Mouse (Mus musculus): ENCODE measurements around the gene Cabin1. TPM values are rescaled to one million over a fixed set of nuclear protein-coding genes. Genes with fewer than 3 reads are reported as not detected.
A peak's percentile ranks its signal among the peaks of the same experiment; 100 is the strongest.
"Not testable (repeated sequence)": the region's sequence is repeated elsewhere in the genome, so short reads cannot be mapped to it uniquely, and the experiment has no call there.

Cabin1 gene
- polyA plus RNA-seq, 1 experiment from 2014 or later, result 35.8 TPM

GRCm38 (mm10) chr10:75780769-75781578, 16.8 kb upstream of the Cabin1 start, which contains the start of the genes Gm20441 and Gstt3:
Gm20441 (minus strand) TSS chr10:75780954.
Gstt3 (minus strand) TSS chr10:75781414.
- H3K27me3 ChIP-seq (replicated peaks), result no peaks in the 10 kb centered on the region
- peak within 1 kb of the TSS; percentile 90 for H3K27ac ChIP-seq
- H3K4me1 ChIP-seq, result 0 out of 2 replicates have a peak, but pooled peaks cover 15% of the 10 kb centered on the region
- peak within 1 kb of the TSS; percentile 96 for H3K4me2 ChIP-seq
- H3K9ac ChIP-seq, result peak within 1 kb of the TSS; percentile 35; the same call in 1 of the 2 replicates
- under 1% methylated on average over 28 of the region's 28 CpGs for WGBS
- H3K36me3 ChIP-seq, result no peaks in the 10 kb centered on the region
- no peaks in the 10 kb centered on the region for H3K9me3 ChIP-seq
- H3K4me3 ChIP-seq (replicated peaks), result peak within 1 kb of the TSS; percentile 57
- ATAC-seq (ENCODE audit: insufficient read depth, low FRiP score, low read depth), result peak; percentile 91

GRCm38 (mm10) chr10:75779206-75780174, 15.3 kb upstream of the Cabin1 start:
- Histone ChIP-seq H3K4me2 (peak overlapping the region; percentile 96), H3K4me1 (0 out of 2 replicates have a peak, but pooled peaks cover 15% of the 10 kb centered on the region), H3K27me3 (replicated peaks) (no peaks in the 10 kb centered on the region), H3K36me3 (no peaks in the 10 kb centered on the region), H3K4me3 (replicated peaks) (peak overlapping the region; percentile 57), H3K9me3 (no peaks in the 10 kb centered on the region), H3K27ac (peak overlapping the region; percentile 31; the same call in 1 of the 2 replicates), H3K9ac (no peak overlapping the region)
- WGBS, result 34% methylated on average over 15 of the region's 15 CpGs
- peak; percentile 24; the same call in 1 of the 2 replicates for ATAC-seq (ENCODE audit: insufficient read depth, low FRiP score, low read depth)

- H3K9ac ChIP-seq, result no peak overlapping the region
- 82% methylated on average over 2 of the region's 2 CpGs for WGBS
- no peaks in the 10 kb centered on the region for H3K9me3 ChIP-seq
- no peak for ATAC-seq (ENCODE audit: insufficient read depth, low FRiP score, low read depth)
- H3K4me3 ChIP-seq (replicated peaks), result no peak overlapping the region
- H3K27me3 ChIP-seq (replicated peaks), result no peaks in the 10 kb centered on the region
- 0 out of 2 replicates have a peak, but pooled peaks cover 17% of the 10 kb centered on the region for H3K4me1 ChIP-seq
- no peaks in the 10 kb centered on the region for H3K36me3 ChIP-seq
- H3K27ac ChIP-seq, result no peak overlapping the region
- no peak overlapping the region for H3K4me2 ChIP-seq
These were observed 13.7 kb upstream of the Cabin1 start for GRCm38 (mm10) chr10:75777885-75778284.

- Histone ChIP-seq H3K9ac (no peak overlapping the region), H3K27me3 (replicated peaks) (no peaks in the 10 kb centered on the region), H3K9me3 (no peaks in the 10 kb centered on the region), H3K27ac (no peak overlapping the region), H3K4me2 (no peak overlapping the region), H3K4me3 (replicated peaks) (no peak overlapping the region), H3K4me1 (0 out of 2 replicates have a peak, but pooled peaks cover 23% of the 10 kb centered on the region), H3K36me3 (no peaks in the 10 kb centered on the region)
- WGBS, result 89% methylated on average over 6 of the region's 6 CpGs
- ATAC-seq (ENCODE audit: insufficient read depth, low FRiP score, low read depth), result no peak
These were observed 12.4 kb upstream of the Cabin1 start for GRCm38 (mm10) chr10:75776562-75776961.

- no peak overlapping the region for H3K9ac ChIP-seq
- no peak overlapping the region for H3K4me3 ChIP-seq (replicated peaks)
- H3K4me2 ChIP-seq, result no peak overlapping the region
- H3K9me3 ChIP-seq, result no peaks in the 10 kb centered on the region
- no peaks in the 10 kb centered on the region for H3K36me3 ChIP-seq
- H3K27me3 ChIP-seq (replicated peaks), result no peaks in the 10 kb centered on the region
- no peak overlapping the region for H3K27ac ChIP-seq
- ATAC-seq (ENCODE audit: insufficient read depth, low FRiP score, low read depth), result no peak
- 0 out of 2 replicates have a peak, but pooled peaks cover 11% of the 10 kb centered on the region for H3K4me1 ChIP-seq
- WGBS, result 92% methylated on average over 9 of the region's 9 CpGs
These were observed 10.4 kb upstream of the Cabin1 start for GRCm38 (mm10) chr10:75774587-75774986.

GRCm38 (mm10) chr10:75774102-75774501, 10.0 kb upstream of the Cabin1 start:
- Histone ChIP-seq H3K4me2 (no peak overlapping the region), H3K4me3 (replicated peaks) (no peak overlapping the region), H3K4me1 (0 out of 2 replicates have a peak, but pooled peaks cover 8% of the 10 kb centered on the region), H3K27ac (no peak overlapping the region), H3K9ac (no peak overlapping the region), H3K27me3 (replicated peaks) (no peaks in the 10 kb centered on the region), H3K36me3 (no peaks in the 10 kb centered on the region), H3K9me3 (no peaks in the 10 kb centered on the region)
- ATAC-seq (ENCODE audit: insufficient read depth, low FRiP score, low read depth), result no peak
- 82% methylated on average over 5 of the region's 5 CpGs for WGBS

- Histone ChIP-seq H3K27ac (no peak within 1 kb of the TSS; the same call in 1 of the 2 replicates), H3K27me3 (replicated peaks) (no peaks in the 10 kb centered on the region), H3K36me3 (no peaks in the 10 kb centered on the region), H3K4me2 (peak within 1 kb of the TSS; percentile 99), H3K4me1 (0 out of 2 replicates have a peak, but pooled peaks cover 8% of the 10 kb centered on the region), H3K9ac (peak within 1 kb of the TSS; percentile 51), H3K4me3 (replicated peaks) (peak within 1 kb of the TSS; percentile 76), H3K9me3 (no peaks in the 10 kb centered on the region)
- peak; percentile 98 for ATAC-seq (ENCODE audit: insufficient read depth, low FRiP score, low read depth)
- under 1% methylated on average over 41 of the region's 47 CpGs for WGBS
These were observed 8.9 kb upstream of the Cabin1 start, which contains the start of gene Ddt for GRCm38 (mm10) chr10:75772795-75773664. Ddt (minus strand) TSS chr10:75773414.

- not testable (repeated sequence) for H3K9ac ChIP-seq; H3K27ac ChIP-seq; H3K27me3 ChIP-seq (replicated peaks); H3K36me3 ChIP-seq; H3K4me2 ChIP-seq; H3K4me3 ChIP-seq (replicated peaks); H3K9me3 ChIP-seq; ATAC-seq (ENCODE audit: insufficient read depth, low FRiP score, low read depth)
- peaks cover 11% of the 10 kb centered on the region for H3K4me1 ChIP-seq
- WGBS, result 26% methylated on average over 5 of the region's 5 CpGs
These were observed 3.6 kb upstream of the Cabin1 start for GRCm38 (mm10) chr10:75767756-75768155.

GRCm38 (mm10) chr10:75766856-75767255, 2.7 kb upstream of the Cabin1 start:
- H3K4me3 ChIP-seq (replicated peaks), result no peak overlapping the region
- WGBS, result 87% methylated on average over 6 of the region's 6 CpGs
- H3K27ac ChIP-seq, result no peak overlapping the region
- peaks cover 10% of the 10 kb centered on the region for H3K4me1 ChIP-seq
- no peak overlapping the region for H3K9ac ChIP-seq
- no peak for ATAC-seq (ENCODE audit: insufficient read depth, low FRiP score, low read depth)
- H3K9me3 ChIP-seq, result no peaks in the 10 kb centered on the region
- H3K27me3 ChIP-seq (replicated peaks), result no peaks in the 10 kb centered on the region
- H3K4me2 ChIP-seq, result no peak overlapping the region
- no peaks in the 10 kb centered on the region for H3K36me3 ChIP-seq

GRCm38 (mm10) chr10:75764519-75765473, 655 bp upstream of the Cabin1 start:
- peak; percentile 34; the same call in 1 of the 2 replicates for ATAC-seq (ENCODE audit: insufficient read depth, low FRiP score, low read depth)
- WGBS, result 1% methylated on average over 27 of the region's 27 CpGs
- H3K36me3 ChIP-seq, result no peaks in the 10 kb centered on the region
- H3K9ac ChIP-seq, result peak overlapping the region; percentile 5; the same call in 1 of the 2 replicates
- H3K27ac ChIP-seq, result peak overlapping the region; percentile 77
- no peaks in the 10 kb centered on the region for H3K9me3 ChIP-seq
- no peaks in the 10 kb centered on the region for H3K27me3 ChIP-seq (replicated peaks)
- H3K4me3 ChIP-seq (replicated peaks), result peak overlapping the region; percentile 96
- peak overlapping the region; percentile 74 for H3K4me2 ChIP-seq
- peaks cover 10% of the 10 kb centered on the region for H3K4me1 ChIP-seq
